Mouse (Mus musculus) heart, adult 2 months (tissue): Measurements from ENCODE around the gene Ccl5. TPM values are rescaled to one million over a fixed set of nuclear protein-coding genes. Genes with fewer than 3 reads are reported as not detected.

ENCODE experiments used
- DNase-seq, 2 experiments: peaks; one replicate each; pipeline ENCODE4 v3.0.0; 2021
- H3K27ac ChIP-seq: fragments of 200-600 bp; 2 replicates; pipeline ENCODE4 v1.8.1; 2022
- H3K27me3 ChIP-seq: fragments of 200-500 bp; 2 replicates; pipeline ENCODE4 v1.6.1; 2012; ENCODE audit warnings: mild to moderate bottlenecking, low read length, inconsistent platforms, mixed read lengths; ENCODE audit not compliant: control insufficient read depth, insufficient read depth
- H3K36me3 ChIP-seq: fragments of 200-500 bp; 2 replicates; pipeline ENCODE4 v1.6.1; 2012; ENCODE audit warnings: low read length, inconsistent platforms; ENCODE audit not compliant: control insufficient read depth, insufficient read depth
- H3K4me1 ChIP-seq: fragments of 200-500 bp; 2 replicates; pipeline ENCODE4 v1.6.1; 2011; ENCODE audit warnings: low read length; ENCODE audit not compliant: control insufficient read depth, insufficient read depth
- H3K4me3 ChIP-seq: fragments of 200-600 bp; 2 replicates; pipeline ENCODE4 v1.8.1; 2022
- H3K79me2 ChIP-seq: fragments of 200-500 bp; replicated peaks from 2 replicates; pipeline ENCODE4 v1.6.1; 2012; ENCODE audit warnings: mild to moderate bottlenecking, inconsistent platforms, low read length, moderate library complexity, mixed read lengths; ENCODE audit not compliant: control insufficient read depth, insufficient read depth
- H3K9ac ChIP-seq: fragments of 200-500 bp; 2 replicates; pipeline ENCODE4 v1.6.1; 2012; ENCODE audit warnings: low read depth, mild to moderate bottlenecking, control low read depth, inconsistent platforms, low read length, mixed read lengths
- CTCF ChIP-seq: fragments of 200-600 bp; IDR thresholded peaks from 2 replicates; pipeline ENCODE4 v1.8.1; 2022; ENCODE audit warnings: antibody characterized with exemption, mild to moderate bottlenecking, moderate library complexity
- EP300 ChIP-seq: fragments of 200-500 bp; IDR thresholded peaks from 2 replicates; pipeline ENCODE4 v1.6.1; 2011; ENCODE audit warnings: low read depth, low read length, control low read depth; ENCODE audit not compliant: insufficient read depth
- POLR2A ChIP-seq: fragments of 200-500 bp; IDR thresholded peaks from 2 replicates; pipeline ENCODE4 v1.6.1; 2011; ENCODE audit warnings: mild to moderate bottlenecking, low read depth, low read length, control low read depth; ENCODE audit not compliant: insufficient read depth
- WGBS: fragments of 180-500 bp; shearing (Covaris S2); methylation state at CpG from one replicate; pipeline ENCODE4 v1.1.7; 2018; 5-methylcytosine and 5-hydroxymethylcytosine counted together
- intact Hi-C: fragments of 180-260 bp; cut with DNase I; formaldehyde crosslinking; loops from one replicate; pipeline ENCODE4 v1.15.1; 2025
- polyA plus RNA-seq: library from polyadenylated mRNA; depleted of rRNA; stranded (reverse); fragments of >200 nt; gene quantifications from 2 replicates; pipeline ENCODE4 v1.2.3, GENCODE M21; 2012
- total RNA-seq, 2 experiments: library from RNA; stranded (reverse); gene quantifications; 2 replicates each; pipeline ENCODE4 v1.2.3; 2021

Gene Ccl5
- total and polyA plus RNA-seq, 3 experiments = 0.80 to 20.2 TPM; not detected in 1

GRCm38 (mm10) chr11:83534609-83535423, 4.5 kb upstream of the Ccl5 start:
- H3K4me3 ChIP-seq = peak overlapping the region; percentile 16; the same call in 1 of the 2 replicates
- H3K36me3 ChIP-seq = no peaks in the 10 kb centered on the region
- H3K79me2 ChIP-seq = no peaks in the 10 kb centered on the region
- no peaks in the 10 kb centered on the region for H3K27me3 ChIP-seq
- DNase-seq = peak; percentile 80 to 81
- peaks cover 3% of the 10 kb centered on the region for H3K4me1 ChIP-seq
- no peak overlapping the region for H3K27ac ChIP-seq
- TF ChIP-seq CTCF = no peak
- no peak for TF ChIP-seq POLR2A
- TF ChIP-seq EP300 = no peak
- intact Hi-C loops = no loop called here
- H3K9ac ChIP-seq = no peak overlapping the region
- WGBS = 42% methylated on average over 13 of the region's 13 CpGs

- Histone ChIP-seq H3K9ac (no peak overlapping the region), H3K27ac (no peak overlapping the region), H3K4me1 (peaks cover 3% of the 10 kb centered on the region), H3K36me3 (no peaks in the 10 kb centered on the region), H3K79me2 (no peaks in the 10 kb centered on the region), H3K4me3 (peak overlapping the region; percentile 16; the same call in 1 of the 2 replicates), H3K27me3 (no peaks in the 10 kb centered on the region)
- WGBS = 47% methylated on average over 8 of the region's 8 CpGs
- no peak for TF ChIP-seq EP300
- TF ChIP-seq POLR2A = no peak
- TF ChIP-seq CTCF = no peak
- intact Hi-C loops = no loop called here
- no peak for DNase-seq
Observed at GRCm38 (mm10) chr11:83534143-83534542, 3.8 kb upstream of the Ccl5 start.

GRCm38 (mm10) chr11:83533192-83533591, 2.9 kb upstream of the Ccl5 start:
- H3K4me3 ChIP-seq = no peak overlapping the region
- H3K27ac ChIP-seq = no peak overlapping the region
- no peaks in the 10 kb centered on the region for H3K79me2 ChIP-seq
- no peaks in the 10 kb centered on the region for H3K36me3 ChIP-seq
- TF ChIP-seq CTCF = no peak
- no peak for TF ChIP-seq POLR2A
- TF ChIP-seq EP300 = no peak
- no peak for DNase-seq
- no peaks in the 10 kb centered on the region for H3K27me3 ChIP-seq
- H3K9ac ChIP-seq = no peak overlapping the region
- peaks cover 3% of the 10 kb centered on the region for H3K4me1 ChIP-seq
- WGBS = 94% methylated on average over 1 of the region's 1 CpGs
- intact Hi-C loops = no loop called here

GRCm38 (mm10) chr11:83529024-83529423, 1.3 kb downstream of the Ccl5 start:
- Histone ChIP-seq H3K4me1 (peaks cover under 1% of the 10 kb centered on the region; the same call in 1 of the 2 replicates), H3K79me2 (no peaks in the 10 kb centered on the region), H3K27me3 (no peaks in the 10 kb centered on the region), H3K36me3 (no peaks in the 10 kb centered on the region), H3K9ac (no peak overlapping the region), H3K27ac (no peak overlapping the region), H3K4me3 (no peak overlapping the region)
- intact Hi-C loops = no loop called here
- DNase-seq = no peak
- TF ChIP-seq EP300 (no peak), CTCF (no peak), POLR2A (no peak)
- WGBS = 62% methylated on average over 12 of the region's 12 CpGs

GRCm38 (mm10) chr11:83522075-83522474, 8.2 kb downstream of the Ccl5 start, which contains the start of gene Heatr9:
Heatr9 (minus strand) TSS chr11:83522175.
- H3K36me3 ChIP-seq = no peaks in the 10 kb centered on the region
- H3K4me3 ChIP-seq = no peak within 1 kb of the TSS
- H3K9ac ChIP-seq = no peak within 1 kb of the TSS
- intact Hi-C loops = no loop called here
- no peak for DNase-seq
- H3K79me2 ChIP-seq = no peaks in the 10 kb centered on the region
- H3K4me1 ChIP-seq = no peaks in the 10 kb centered on the region
- TF ChIP-seq CTCF = no peak
- TF ChIP-seq EP300 = no peak
- TF ChIP-seq POLR2A = no peak
- no peak within 1 kb of the TSS for H3K27ac ChIP-seq
- 77% methylated on average over 3 of the region's 3 CpGs for WGBS
- H3K27me3 ChIP-seq = no peaks in the 10 kb centered on the region

GRCm38 (mm10) chr11:83518371-83518770, 11.9 kb downstream of the Ccl5 start:
- intact Hi-C loops = no loop called here
- WGBS = 81% methylated on average over 6 of the region's 6 CpGs
- no peak overlapping the region for H3K4me3 ChIP-seq
- no peak overlapping the region for H3K27ac ChIP-seq
- H3K9ac ChIP-seq = no peak overlapping the region
- TF ChIP-seq CTCF = no peak
- TF ChIP-seq EP300 = no peak
- no peak for TF ChIP-seq POLR2A
- no peak for DNase-seq
- H3K4me1 ChIP-seq = no peaks in the 10 kb centered on the region
- H3K79me2 ChIP-seq = no peaks in the 10 kb centered on the region
- H3K27me3 ChIP-seq = no peaks in the 10 kb centered on the region
- H3K36me3 ChIP-seq = no peaks in the 10 kb centered on the region
